Mouse (Mus musculus) midbrain, embryonic 10.5 days (tissue): ENCODE data around the gene 4933415A04Rik. TPM values are rescaled to one million over a fixed set of nuclear protein-coding genes. Genes with fewer than 3 reads are reported as not detected.

ENCODE experiments used
- DNase-seq: peaks from one replicate; pipeline ENCODE4 v3.0.0-alpha.2; 2017; ENCODE audit warnings: low spot score
- H3K27ac ChIP-seq: fragments of 300-500 bp; sonication (generic); replicated peaks from 2 replicates; pipeline ENCODE4 v1.5.1; 2016; ENCODE audit warnings: mild to moderate bottlenecking
- H3K27me3 ChIP-seq: fragments of 300-500 bp; sonication (generic); 2 replicates; pipeline ENCODE4 v1.6.1; 2016; ENCODE audit warnings: low read depth, mild to moderate bottlenecking; ENCODE audit not compliant: poor library complexity, severe bottlenecking
- H3K36me3 ChIP-seq: fragments of 300-500 bp; sonication (generic); 2 replicates; pipeline ENCODE4 v1.6.1; 2016; ENCODE audit warnings: mild to moderate bottlenecking, moderate library complexity
- H3K4me1 ChIP-seq: fragments of 300-500 bp; sonication (generic); 2 replicates; pipeline ENCODE4 v1.6.1; 2016
- H3K4me3 ChIP-seq: fragments of 300-500 bp; sonication (generic); 2 replicates; pipeline ENCODE4 v1.5.1; 2016; ENCODE audit warnings: mild to moderate bottlenecking, moderate library complexity
- H3K9me3 ChIP-seq: fragments of 300-500 bp; sonication (generic); replicated peaks from 2 replicates; pipeline ENCODE4 v1.6.1; 2016; ENCODE audit warnings: mild to moderate bottlenecking
- WGBS: fragments of 180-500 bp; shearing (Covaris S2); methylation state at CpG from one replicate; pipeline ENCODE4 v1.1.7; 2016; 5-methylcytosine and 5-hydroxymethylcytosine counted together
- polyA plus RNA-seq: library from polyadenylated mRNA; unstranded; fragments of >200 nt; fragmentation: Nextera tagmentation; extraction: Ambion mirVana; gene quantifications from 2 replicates; pipeline ENCODE4 v1.2.1, GENCODE M21; 2016

The 4933415A04Rik gene
- polyA plus RNA-seq, 1 experiment from 2014 or later = 12.1 TPM

DNA sequence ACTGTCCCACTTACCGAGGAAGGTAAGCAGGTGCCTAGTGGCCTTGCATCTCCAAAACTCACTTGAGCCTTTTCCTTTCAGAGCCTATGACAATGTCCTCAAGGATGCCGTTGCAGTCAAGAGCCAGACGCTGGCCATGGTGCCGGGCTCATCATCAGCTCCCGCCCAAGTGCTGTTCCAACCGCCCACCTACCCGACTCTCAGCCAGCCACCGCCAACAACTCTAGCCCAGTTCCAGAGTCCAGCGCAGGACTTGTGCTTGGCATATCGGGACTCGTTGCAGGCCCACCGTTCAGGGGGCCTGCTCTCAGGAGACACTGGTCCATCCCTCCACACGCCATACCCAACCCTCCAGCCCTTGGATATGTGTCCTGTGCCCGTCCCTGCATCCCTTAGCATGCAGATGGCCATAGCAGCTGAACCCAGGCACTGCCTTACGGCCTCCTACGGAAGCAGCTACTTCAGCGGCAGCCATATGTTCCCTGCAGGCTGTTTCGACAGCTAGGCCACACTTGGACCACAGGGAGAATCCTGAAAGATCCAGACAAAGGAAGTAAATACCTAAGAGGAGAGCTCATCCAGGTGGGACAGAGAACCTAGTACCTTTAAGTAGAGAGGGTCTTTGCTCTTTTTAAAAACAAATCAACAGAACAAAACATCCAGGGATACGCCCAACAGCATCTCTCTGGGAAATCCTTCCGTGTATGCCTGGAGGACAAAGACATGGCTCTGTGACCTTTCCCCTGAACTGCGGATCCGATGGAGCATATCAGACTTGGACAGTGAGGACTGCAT lies 1.4 kb upstream of the 4933415A04Rik start:
- H3K9me3 ChIP-seq = no peaks in the 10 kb centered on the region
- DNase-seq = no peak
- peaks cover 25% of the 10 kb centered on the region for H3K4me1 ChIP-seq
- peaks cover 91% of the 10 kb centered on the region for H3K36me3 ChIP-seq
- no peak overlapping the region for H3K4me3 ChIP-seq
- no peaks in the 10 kb centered on the region for H3K27me3 ChIP-seq
- 88% methylated on average over 22 of the region's 22 CpGs for WGBS
- peak overlapping the region; percentile 7 for H3K27ac ChIP-seq

DNA sequence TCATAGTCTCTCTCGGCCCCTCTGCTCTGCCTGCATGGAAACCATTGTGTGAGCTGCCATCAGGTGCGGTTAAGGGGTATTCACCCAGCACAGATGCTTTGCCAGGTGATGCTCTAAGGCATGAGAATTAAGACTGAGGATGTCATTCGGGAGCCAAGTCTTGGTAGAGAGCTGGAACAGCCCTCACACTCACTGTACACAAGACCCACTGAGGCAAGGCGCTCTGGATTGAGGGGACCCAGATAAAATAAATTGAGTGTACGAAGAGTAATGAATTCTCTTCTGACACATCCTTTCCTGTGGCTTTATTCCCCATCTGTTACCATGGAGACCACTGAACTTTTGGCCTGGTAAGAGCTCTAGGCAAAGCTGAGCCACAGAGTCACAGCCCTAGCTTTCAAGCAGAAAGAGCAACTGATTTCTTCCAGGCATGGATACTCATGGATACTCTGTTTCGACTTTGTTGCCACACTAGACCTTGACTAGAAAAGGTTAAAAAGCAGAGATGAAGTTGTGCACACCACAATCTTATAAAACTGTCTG lies 2.8 kb downstream of the 4933415A04Rik start:
- WGBS = 78% methylated on average over 6 of the region's 6 CpGs
- H3K27me3 ChIP-seq = no peaks in the 10 kb centered on the region
- H3K36me3 ChIP-seq = peaks cover 50% of the 10 kb centered on the region

DNA sequence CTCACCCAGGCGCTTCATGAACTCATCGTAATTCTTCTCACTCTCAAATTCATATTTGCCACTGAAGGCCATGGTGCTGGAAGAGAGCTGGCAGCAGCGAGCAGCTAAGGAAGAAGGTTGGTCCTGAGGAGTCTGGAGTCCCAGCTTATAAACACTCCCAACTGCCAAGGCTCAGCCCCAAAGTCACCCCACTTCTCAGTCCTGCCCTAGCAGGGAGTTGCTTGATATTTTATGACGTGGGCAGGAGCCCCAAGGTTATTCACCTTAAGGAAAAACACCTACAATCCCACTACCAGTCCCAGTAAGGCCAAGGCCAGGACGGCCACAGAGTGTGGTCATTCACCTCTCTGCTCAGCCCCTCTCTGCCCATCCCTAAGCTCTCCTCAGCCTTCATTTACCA lies 14.6 kb downstream of the 4933415A04Rik start, which contains the start of gene Fabp6:
TSS of gene Fabp6 (minus strand) at position 101 of the 400 bp plus-strand sequence.
- Histone ChIP-seq H3K4me3 (no peak within 1 kb of the TSS), H3K36me3 (no peaks in the 10 kb centered on the region), H3K27me3 (no peaks in the 10 kb centered on the region), H3K9me3 (no peaks in the 10 kb centered on the region), H3K4me1 (no peaks in the 10 kb centered on the region), H3K27ac (no peak within 1 kb of the TSS)
- 89% methylated on average over 5 of the region's 5 CpGs for WGBS
- DNase-seq = no peak

More for the DNA sequence above, 2.8 kb downstream of the 4933415A04Rik start:
- peaks cover 26% of the 10 kb centered on the region for H3K4me1 ChIP-seq
- no peak overlapping the region for H3K4me3 ChIP-seq
- DNase-seq = no peak
- H3K27ac ChIP-seq = no peak overlapping the region
- no peaks in the 10 kb centered on the region for H3K9me3 ChIP-seq

DNA sequence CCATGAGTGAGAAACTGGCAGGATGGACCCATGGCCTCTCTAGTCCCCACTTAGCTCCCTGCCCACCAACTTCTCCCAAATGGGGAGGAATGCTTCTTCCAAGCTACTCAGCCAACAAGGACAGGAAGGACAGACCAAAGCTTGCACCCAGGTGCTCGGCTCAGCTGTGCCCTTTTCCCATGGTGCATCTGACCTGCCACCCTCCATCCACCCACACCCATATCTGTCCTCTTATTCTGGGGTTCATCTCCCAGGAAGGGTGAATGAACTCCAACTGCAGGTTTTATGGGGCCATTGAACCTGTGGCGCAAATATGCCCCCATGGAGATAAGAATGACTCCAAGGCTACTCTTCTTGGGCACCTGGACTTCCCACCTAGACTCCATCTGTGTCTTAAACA lies 17.4 kb downstream of the 4933415A04Rik start:
- no peak overlapping the region for H3K4me3 ChIP-seq
- H3K27ac ChIP-seq = no peak overlapping the region
- H3K4me1 ChIP-seq = no peaks in the 10 kb centered on the region
- DNase-seq = no peak
- H3K27me3 ChIP-seq = no peaks in the 10 kb centered on the region
- WGBS = 87% methylated on average over 2 of the region's 2 CpGs
- H3K9me3 ChIP-seq = no peaks in the 10 kb centered on the region
- H3K36me3 ChIP-seq = no peaks in the 10 kb centered on the region

DNA sequence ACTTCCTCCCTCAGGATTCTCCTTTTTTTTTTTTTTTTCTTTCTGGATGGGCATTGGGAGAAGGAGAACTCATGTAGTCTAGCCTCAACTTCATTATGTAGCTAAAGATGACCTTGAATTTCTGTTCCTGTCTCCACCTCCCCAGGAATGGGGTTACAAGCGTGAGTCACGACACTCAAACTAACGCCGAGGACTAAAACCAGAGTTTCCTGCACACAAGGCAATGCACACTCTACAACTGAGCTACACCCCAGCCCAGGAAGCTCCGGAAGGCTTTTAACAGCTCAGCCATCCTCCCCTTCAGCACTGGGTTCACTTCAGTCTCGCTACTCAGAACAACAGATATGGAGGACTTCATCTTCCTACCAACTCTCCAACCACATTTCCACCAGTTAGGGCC lies 18.1 kb downstream of the 4933415A04Rik start:
- Histone ChIP-seq H3K4me1 (no peaks in the 10 kb centered on the region), H3K27me3 (no peaks in the 10 kb centered on the region), H3K9me3 (no peaks in the 10 kb centered on the region), H3K36me3 (no peaks in the 10 kb centered on the region), H3K4me3 (no peak overlapping the region), H3K27ac (no peak overlapping the region)
- WGBS = 87% methylated on average over 6 of the region's 6 CpGs
- DNase-seq = no peak

DNA sequence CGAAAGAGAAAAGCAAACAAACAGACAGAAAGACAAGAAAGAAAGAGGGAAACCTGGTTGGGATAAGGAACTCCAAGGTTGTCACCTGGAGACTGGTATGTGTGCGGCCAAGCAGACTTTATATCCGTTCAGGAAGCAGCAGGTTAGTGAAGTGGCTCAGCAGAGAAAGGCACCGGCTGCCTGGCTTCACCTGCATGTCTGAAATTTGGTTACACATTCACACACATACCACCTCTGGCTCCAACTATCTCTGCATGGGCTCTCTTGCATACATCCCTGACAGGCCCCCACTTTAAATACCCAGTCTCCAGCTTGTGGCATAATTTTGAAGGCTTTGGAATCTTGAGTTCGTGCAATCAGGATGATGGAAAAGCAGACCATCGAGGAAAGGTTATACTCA lies 19.0 kb downstream of the 4933415A04Rik start:
- no peak for DNase-seq
- Histone ChIP-seq H3K36me3 (no peaks in the 10 kb centered on the region), H3K27me3 (no peaks in the 10 kb centered on the region), H3K4me1 (no peaks in the 10 kb centered on the region), H3K27ac (no peak overlapping the region), H3K4me3 (no peak overlapping the region), H3K9me3 (no peaks in the 10 kb centered on the region)
- 93% methylated on average over 6 of the region's 6 CpGs for WGBS

DNA sequence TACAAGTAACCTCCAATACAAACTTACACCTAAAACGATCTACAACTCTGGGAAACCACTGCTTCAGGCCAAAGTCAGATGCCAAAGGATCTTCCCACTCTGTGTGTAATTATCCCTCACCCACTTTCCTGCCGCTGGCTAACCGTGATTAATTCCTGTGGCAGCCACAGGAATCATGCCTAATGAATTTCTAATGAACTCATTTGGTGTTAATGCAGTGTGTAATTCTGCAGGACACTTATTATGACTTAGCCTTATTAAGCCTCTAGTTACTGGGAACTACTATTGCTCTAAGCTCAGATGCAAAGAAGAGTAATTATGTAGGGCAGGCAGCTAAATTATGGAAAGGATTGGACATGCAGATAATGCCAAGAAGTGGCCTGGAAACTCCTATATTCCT lies 21.6 kb downstream of the 4933415A04Rik start:
- 84% methylated on average over 3 of the region's 3 CpGs for WGBS
- no peak overlapping the region for H3K4me3 ChIP-seq
- H3K27ac ChIP-seq = no peak overlapping the region
- DNase-seq = no peak
- H3K9me3 ChIP-seq = no peaks in the 10 kb centered on the region
- no peaks in the 10 kb centered on the region for H3K27me3 ChIP-seq
- no peaks in the 10 kb centered on the region for H3K36me3 ChIP-seq
- H3K4me1 ChIP-seq = peaks cover 11% of the 10 kb centered on the region

DNA sequence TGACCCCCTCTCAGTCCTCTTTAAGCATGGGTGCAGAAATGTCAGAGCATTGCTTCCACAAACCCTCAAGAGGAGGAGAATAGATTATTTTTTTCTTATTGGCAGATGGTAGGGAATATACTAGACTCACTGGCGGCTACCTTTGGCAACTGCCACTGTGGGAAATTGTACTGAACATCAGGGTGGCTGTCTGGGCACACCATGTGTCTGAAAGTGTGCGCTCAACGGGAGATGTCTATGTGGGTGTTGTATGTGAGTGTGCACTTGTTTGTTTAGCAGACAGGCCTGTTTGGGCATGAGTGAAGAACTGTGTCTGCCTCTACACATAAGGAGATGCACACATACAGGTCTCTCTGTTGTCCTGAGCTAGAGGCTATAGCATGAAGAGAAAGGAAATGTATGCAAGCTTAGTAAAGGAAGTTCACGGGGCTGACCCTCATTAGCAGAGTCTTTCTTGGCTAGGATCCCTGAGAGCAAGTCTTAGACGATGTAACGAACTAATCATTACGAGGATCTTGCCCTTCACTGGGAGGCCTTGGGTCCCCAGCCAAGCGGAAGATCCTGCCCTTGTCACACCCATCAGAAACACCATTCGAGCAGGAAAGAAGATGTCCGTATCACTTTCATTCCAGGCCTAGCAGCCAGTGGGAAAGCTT lies 23.3 kb downstream of the 4933415A04Rik start:
- H3K4me3 ChIP-seq = no peak overlapping the region
- 86% methylated on average over 10 of the region's 10 CpGs for WGBS
- H3K27me3 ChIP-seq = no peaks in the 10 kb centered on the region
- no peak for DNase-seq
- H3K36me3 ChIP-seq = no peaks in the 10 kb centered on the region
- H3K4me1 ChIP-seq = peaks cover 11% of the 10 kb centered on the region
- H3K27ac ChIP-seq = no peak overlapping the region
- H3K9me3 ChIP-seq = no peaks in the 10 kb centered on the region

DNA sequence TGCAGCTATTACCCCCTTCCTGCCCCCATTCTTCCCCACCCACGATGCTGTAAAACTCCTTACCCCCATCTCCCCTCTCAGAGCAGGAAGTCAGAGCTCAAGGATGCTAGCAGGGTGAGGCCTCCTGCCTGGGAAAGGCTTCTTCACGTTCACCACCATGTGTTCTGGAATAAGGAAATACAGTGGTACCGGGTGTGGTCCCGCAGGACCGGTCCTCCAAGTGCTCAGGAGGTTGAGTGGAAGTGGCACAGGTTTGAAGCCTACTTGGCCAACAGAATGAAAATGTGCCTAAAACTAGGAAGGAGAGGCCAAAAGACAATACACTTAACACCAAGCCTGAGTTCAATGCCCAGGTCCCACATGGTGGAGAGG lies 23.8 kb downstream of the 4933415A04Rik start:
- Histone ChIP-seq H3K9me3 (no peaks in the 10 kb centered on the region), H3K4me3 (no peak overlapping the region), H3K27ac (no peak overlapping the region), H3K4me1 (peaks cover 11% of the 10 kb centered on the region), H3K36me3 (no peaks in the 10 kb centered on the region), H3K27me3 (no peaks in the 10 kb centered on the region)
- DNase-seq = no peak
- 91% methylated on average over 5 of the region's 5 CpGs for WGBS

DNA sequence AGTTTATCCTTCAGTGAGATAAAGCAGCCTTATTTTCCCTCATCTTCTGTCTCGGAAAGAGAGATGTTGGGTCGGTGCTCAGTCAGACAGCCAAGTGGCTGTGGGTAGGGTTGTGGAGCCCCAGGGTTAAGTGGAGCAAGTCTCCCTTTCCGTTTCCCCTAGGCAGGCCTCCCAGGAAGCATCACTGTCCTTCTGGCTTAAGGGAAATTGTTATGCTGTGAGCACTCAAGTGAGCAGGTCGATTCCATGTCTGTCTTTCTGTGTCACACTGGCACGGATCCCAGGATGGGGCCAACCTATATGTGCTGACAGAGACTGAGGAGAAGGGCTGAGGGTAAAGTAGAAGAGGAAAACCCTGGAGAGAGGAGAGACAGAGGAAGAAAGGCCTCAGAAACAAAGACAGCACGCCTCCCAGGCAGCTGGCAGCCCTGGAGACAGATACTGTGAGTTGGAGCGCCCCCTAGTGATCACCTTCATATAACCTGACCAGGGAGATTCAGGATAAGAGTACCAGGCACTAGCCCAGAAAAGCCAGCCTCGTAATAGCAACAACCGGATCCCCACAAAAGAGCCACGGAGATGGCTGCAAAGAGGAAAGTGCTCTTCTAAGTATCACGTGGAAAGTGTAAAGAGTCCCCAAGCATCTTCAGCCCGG lies 26.1 kb downstream of the 4933415A04Rik start:
- no peak overlapping the region for H3K4me3 ChIP-seq
- DNase-seq = peak; percentile 92
- peaks cover 21% of the 10 kb centered on the region for H3K4me1 ChIP-seq
- no peaks in the 10 kb centered on the region for H3K27me3 ChIP-seq
- H3K27ac ChIP-seq = peak overlapping the region; percentile 93
- no peaks in the 10 kb centered on the region for H3K36me3 ChIP-seq
- 28% methylated on average over 12 of the region's 12 CpGs for WGBS
- H3K9me3 ChIP-seq = no peaks in the 10 kb centered on the region

DNA sequence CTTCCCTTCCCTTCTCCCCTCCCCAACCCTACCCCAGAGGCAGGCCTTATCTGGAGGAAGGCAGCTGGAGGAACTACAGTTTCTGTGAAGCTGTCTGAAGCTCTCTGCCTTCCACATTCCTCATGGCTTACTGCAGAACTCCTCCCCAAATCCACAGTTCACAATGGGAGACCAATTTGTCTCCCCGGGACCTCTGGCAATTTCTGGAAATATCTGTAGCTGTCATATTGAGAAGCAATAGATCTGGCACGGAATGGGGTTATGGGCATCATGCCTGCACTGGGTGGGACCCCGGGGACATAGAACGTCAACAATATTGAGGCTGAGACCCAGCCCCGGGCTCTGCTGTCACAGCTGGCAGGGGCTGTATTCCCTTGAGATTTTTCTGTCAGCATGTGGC lies 31.1 kb downstream of the 4933415A04Rik start:
- WGBS = 57% methylated on average over 5 of the region's 5 CpGs
- Histone ChIP-seq H3K4me1 (peaks cover 25% of the 10 kb centered on the region), H3K4me3 (no peak overlapping the region), H3K27ac (peak overlapping the region; percentile 5), H3K27me3 (no peaks in the 10 kb centered on the region), H3K9me3 (no peaks in the 10 kb centered on the region), H3K36me3 (no peaks in the 10 kb centered on the region)
- DNase-seq = no peak

DNA sequence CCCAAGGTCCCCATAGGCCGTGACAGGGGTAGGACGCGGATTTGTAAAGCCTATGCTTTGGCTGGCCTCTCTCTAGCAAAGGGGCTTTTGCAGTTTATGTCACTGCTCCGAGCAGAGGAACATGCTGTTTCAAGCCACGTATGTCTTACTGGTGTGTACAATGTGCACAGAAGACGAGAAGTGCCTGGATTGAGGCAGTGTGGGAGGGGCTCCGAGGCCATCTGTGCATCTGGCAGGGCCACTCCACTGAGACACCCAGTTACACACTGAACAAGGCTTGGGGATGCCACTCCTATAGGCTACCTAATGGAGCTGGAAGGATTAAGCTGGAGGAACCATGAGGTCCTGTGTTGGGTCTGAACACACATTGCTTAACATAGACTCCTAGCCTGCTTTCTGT lies 31.6 kb downstream of the 4933415A04Rik start:
- Histone ChIP-seq H3K27ac (peak overlapping the region; percentile 5; the same call in 1 of the 2 replicates), H3K36me3 (no peaks in the 10 kb centered on the region), H3K4me3 (no peak overlapping the region), H3K4me1 (peaks cover 20% of the 10 kb centered on the region), H3K9me3 (no peaks in the 10 kb centered on the region), H3K27me3 (no peaks in the 10 kb centered on the region)
- WGBS = 71% methylated on average over 7 of the region's 7 CpGs
- no peak for DNase-seq
